Mouse (Mus musculus) natural killer cell, adult 2 months (primary cell): ENCODE measurements around the gene Nbas.

Experiments
- DNase-seq, 2 experiments: peaks; one replicate each; pipeline ENCODE4 v3.0.0; 2022; ENCODE audit warnings: low spot score in 2 of 2

The Nbas gene

DNA sequence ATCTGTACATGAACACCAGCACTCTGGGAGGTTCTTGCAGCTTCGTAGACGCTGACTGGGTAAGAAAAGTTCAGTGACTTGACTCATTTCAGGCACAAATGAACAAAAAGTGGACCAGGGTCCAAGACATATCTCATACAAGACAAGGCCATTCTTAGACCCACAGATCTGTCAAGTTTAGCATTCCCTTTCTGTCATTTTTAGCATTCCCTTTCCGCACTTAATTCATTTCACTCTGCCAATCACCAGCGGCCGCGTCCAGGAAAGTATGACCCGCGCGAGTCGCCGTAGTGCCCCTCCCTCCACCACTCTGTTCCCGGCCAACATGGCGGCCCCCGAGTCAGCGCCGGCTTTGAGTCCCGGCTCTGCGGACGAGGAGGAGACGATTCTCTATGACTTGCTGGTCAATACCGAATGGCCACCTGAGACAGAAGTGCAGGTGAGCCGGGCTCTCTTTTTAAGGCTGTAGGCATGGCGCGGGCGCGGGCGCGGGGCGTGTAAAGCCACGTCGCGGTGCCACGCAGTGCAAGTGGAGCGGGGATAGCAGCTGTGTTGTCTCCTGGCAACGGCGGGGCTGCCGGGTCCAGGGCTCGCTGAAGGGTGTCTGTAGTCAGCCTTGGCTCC is at the start of gene Nbas:
Nbas (plus strand) TSS at position 308 of the 624 bp plus-strand sequence.
- peak; percentile 56 to 66 for DNase-seq

DNA sequence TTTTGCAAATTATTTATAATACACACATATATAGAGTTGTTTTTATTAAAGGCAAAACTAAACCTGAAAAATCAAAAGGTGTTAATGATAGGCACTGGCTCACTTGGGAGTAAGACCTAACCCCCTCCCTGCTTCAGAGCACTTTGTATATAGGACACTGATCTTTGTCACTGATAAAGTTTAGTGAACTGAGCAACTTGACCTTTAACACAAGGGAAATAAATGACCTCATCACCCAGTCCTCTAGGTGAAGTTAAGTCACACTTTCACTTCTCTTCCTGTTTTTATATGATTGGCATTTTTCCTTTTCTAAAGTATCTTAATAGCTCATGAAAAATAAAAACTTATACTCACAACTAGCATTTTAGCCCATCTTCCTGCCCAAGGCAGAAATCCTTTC is 26.5 kb upstream of the Nbas start:
- no peak for DNase-seq

DNA sequence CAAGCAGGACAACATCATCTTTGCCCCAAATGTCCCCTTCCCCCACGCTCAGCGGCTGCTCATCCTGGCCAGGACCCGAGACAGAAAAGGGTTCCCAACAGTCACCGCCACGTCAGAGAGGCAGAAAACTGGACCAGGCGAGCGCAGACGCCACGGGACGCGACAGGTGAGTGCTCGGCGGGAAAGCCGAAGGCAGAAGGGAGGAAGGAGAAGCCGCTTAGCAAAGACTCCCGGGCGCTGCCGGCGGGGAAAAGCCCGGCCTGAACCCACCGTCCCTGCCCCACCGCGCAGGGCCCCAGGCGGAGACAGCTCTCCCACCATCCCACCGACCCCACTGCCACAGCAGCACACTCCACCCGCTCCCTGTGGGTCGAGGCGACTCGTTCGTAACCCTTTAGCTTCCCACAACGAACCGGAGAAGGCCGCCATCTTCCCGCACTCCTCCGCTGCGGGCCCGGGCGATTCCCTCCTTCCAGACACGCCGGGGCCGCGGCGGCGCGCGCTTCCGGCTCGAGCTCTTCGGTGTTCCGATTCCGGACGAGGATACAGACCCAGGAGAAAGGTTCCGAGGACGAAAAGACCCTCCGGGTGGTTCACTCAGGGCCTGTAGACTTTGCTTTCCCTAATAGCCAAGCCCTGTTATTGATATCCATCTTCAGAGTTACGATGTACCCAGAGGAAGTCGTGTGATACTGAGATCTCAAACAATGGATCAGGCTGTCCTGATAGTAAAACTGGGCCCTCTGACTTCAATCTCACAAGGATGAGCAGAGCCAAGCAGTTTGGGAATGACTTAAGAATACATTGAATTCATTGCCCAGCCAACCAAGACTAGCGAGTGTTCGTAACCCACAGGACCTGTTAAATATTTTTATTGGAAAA is 20.0 kb upstream of the Nbas start, which contains the start of gene Ddx1:
Ddx1 (minus strand) TSS at position 523 of the 882 bp plus-strand sequence.
- DNase-seq, result peak; percentile 61 to 77

DNA sequence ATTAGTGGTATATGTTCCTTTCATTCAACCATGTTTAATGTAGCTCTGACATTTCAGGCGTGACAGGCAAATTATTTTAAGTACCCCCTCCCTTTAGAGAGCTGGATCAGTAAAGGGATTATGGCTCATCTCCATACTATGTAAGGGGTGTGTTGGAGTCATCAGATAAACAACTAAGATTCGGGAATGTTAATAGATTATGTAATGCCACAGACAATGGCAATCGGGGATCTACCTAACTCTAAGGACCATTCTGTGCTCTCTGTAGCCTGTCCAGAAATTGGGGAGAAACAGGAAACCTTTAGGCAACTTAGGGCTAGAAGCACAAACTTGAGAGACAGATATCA is 19.4 kb upstream of the Nbas start:
- no peak for DNase-seq

DNA sequence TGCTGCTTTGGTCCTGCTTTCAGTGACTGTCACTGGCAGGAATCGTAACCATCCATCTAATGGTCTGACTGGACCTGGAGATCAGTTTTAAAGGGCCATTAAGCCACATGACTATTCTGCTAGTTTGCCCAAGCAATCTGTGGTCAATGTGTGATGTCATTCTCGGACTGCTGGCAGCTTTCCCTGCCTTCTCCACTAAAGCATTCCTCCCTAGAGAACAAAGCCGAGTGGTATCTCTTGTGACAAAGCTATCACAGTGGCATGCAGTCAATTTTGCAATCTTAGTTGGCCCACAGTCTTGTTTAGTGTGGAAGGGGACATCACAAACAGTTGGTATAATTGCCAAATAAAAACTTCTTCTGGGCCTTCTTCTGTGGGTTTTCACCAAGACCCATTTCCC is 13.9 kb upstream of the Nbas start:
- no peak for DNase-seq

DNA sequence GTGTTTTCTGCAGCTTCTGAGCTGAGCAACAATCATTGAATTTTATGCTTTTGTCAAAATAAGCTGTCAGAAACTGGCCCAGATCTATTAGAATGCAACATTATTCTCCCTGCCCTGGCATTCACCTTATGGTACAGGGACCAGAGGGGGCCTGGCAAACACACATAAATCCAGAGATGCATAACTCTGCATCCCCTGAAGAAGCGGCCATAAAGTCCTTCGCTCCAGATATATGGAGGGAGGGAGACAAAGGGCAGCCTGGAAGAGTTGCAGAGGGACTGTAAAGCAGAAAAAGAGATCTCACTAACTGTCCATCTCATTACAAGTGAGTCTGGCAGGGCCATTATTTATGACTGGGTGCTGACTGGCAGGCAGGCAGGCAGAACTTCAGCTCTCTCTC is 13.2 kb upstream of the Nbas start:
- no peak for DNase-seq

DNA sequence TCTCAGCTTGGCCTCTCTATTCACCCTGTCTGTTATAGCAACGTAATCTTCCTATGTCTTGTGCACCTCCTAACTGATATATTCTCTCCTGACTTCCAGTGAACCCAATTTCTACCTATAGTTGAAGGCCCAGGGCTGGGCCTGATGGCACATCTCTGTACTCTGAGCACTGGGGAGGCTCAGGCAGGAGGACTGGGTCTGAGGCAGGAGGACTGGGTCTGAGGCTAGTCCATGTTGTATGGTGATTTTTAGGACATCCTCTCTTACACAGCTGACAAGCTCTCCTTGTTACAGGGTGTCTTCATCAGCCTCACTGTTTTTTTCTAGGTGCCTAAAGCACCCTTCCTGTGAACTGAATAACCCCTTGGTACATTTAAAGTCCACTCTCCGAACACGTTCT is 521 bp upstream of the Nbas start:
- DNase-seq, result no peak

DNA sequence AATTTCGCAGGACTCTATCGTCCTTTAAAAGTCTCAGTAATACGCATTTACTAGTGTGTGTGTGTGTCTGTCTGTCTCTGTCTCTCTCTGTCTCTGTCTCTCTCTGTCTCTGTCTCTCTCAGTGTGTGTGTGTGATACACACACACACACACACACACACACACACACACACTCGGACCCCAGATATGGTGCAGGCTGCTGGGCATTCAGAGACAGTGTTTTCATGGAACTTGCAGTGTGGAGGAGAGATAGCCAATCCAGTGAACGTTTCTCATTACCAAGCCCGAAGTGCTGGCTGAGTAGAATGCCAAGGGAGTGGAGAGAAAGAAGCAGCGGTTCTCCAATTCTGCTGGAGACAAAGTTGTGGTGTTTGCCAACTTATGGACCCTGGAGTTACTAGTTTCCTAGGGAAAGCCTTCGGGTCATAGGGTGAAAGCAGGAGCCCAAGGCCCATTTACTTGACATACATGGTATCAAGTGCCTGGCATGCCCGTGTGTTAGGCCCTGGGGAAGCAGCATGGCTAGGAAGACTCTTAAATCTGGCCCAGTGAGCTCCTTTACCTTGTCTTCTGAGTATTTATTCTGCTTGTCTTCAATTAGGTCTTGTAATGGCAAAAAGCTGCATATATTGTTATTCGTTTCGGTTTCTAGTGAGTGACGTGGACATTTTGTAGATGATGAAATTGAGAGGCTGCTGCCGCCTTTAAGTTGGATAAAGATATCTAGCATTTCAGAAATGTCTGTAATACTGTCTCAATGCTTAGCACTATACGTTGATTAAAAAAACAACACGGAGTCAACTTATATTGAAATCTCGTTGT is 847 bp downstream of the Nbas start:
- no peak for DNase-seq

DNA sequence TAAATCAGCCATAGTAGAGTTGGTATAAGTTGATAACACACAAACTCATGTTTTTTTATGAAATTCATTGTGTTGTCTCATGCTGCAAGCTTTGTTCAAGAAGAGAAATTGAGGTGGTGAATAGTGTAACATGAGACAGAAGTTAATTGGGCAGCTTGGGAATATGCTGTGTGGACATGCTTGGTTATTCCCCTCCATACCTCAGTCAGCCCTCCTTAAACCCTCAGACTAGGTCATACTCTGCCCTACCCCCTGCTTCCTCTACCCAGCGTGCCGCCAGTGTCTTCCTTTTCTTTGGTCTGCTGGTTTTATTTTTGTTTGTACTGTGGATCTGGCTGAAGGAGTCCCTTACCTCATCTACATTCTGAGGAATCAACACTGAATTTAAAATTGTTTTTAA is 22.5 kb downstream of the Nbas start:
- DNase-seq, result no peak

DNA sequence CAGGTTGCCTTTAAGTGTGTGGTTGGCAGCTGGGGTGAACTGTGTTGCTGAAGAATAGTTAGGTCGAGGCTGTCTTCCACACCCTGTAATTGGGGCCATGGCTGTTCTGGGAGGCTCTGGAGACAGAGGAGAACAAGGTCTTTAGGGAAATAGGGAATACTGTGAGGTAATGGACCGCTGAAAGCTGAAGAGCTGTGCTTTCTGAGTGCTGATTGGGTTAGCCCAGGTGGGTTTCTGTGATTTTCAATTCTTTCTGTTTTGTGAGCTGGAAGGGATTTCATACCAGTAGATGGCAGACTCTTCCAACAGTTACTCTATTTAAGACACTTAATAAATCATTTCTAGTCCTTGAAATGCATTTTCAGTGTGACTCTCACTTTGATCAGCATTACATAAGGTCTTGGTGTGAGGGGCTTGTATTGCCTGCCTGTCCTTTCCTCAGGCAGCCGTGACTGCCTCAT is 24.5 kb downstream of the Nbas start:
- no peak for DNase-seq

DNA sequence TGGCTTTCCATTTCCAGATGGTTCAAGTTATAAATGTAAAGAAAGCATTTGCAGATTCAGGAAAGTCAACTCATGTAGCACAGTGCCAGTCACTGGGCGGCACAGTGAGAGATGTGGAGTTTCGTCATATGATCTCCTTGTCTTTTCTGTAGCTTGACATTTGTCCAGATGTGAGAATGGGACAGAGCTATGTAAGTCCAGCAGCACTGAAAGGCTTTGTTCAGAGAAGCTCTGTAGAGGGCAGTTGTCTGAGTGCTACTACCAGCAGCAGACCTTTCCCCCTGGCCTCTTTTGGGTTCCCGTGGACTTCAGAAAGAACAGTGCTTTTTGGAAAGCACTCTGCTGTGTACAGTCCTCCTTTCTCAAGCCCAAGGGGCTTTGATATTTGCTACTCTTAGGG is 34.1 kb downstream of the Nbas start:
- no peak for DNase-seq

DNA sequence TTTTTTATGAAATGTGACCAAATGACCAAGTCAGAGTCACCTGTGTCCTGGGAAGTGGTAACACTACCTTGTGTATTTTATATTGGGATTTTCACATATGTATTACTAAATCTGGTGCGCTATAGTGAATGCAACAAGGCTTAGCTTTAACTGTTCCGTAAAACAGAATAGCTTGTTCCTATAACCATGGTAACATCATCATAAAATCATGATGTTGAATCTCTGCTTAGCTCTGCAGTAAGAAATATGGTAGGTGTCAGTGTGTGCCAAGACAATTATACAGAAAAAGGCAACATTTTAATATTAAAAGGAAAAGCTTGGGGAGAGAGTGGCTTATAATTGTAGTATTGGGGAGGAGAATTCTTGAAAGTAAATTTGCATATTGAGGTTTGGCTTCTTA is 45.0 kb downstream of the Nbas start:
- DNase-seq, result no peak

DNA sequence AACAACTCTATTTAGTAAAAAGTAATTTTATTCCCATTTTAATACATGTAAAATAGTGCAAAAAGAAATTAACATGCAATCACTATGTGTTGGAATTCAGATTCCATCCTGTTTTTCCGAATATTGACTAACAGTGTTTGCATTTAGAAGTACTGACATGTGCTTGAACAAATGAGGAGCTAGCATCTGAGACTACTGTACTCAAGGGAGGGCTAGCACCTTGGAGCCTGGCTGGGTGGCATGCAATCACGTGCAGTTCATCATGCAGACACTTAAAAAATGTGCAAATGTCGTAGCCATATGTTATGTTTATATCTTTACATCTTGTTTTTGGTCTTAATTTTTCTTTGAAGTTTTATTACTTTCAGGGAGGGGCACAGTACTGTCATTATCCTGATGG is 45.5 kb downstream of the Nbas start:
- no peak for DNase-seq

DNA sequence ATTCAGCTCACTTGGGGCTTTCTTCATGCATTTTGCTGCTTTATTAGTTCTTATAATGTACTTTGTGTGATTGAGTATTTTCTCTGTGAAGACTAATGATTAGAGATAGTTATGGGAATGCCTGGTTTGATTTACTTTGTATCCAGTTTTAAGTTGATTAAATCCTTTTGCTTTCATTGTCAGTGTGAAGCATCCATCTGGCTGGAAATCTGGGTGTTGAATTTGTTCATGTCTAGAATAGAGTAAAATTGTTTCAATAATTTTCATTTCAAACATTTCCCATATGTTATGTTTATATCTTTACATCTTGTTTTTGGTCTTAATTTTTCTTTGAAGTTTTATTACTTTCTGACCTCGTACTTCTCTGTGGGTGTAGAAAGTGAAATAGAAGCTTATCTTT is 46.1 kb downstream of the Nbas start:
- no peak for DNase-seq

DNA sequence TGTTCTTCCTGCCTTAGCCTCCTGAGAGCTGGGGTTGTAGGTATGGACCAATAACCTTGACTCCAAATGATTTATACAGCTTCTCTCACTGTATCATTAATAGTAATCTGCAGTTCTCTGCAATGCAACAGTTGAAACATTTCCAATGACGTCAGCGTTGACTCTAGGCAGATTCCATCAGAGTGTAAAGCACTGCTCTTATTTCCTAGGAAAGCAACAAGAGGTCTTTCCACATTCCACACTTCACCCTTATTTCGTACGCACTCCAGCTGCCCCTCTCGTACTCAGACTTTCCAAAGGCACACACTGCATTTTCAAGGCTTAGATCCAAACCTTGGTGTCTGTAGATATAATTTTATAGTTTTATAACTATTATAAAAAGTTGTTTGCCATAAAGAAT is 73.6 kb downstream of the Nbas start:
- DNase-seq, result no peak

DNA sequence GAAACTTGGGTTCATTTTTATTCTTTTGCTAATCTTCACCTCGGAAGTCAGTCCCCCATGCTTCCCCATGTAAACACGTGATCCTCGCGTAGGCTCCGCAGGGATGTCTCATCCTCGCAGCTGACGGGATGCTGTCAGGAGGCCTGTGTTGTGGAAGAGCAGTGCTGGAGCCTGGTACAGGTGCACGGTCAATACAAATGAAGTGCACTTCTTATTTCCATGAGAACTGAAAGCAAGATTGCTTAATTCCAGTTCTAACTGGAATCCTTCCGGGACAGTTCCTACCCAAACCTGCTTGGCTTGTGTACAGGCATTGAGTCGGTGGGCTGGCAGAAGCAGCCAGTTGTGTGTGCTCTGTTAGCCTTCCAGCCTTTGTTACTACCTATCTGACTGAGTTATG is 87.3 kb downstream of the Nbas start:
- DNase-seq, result no peak

DNA sequence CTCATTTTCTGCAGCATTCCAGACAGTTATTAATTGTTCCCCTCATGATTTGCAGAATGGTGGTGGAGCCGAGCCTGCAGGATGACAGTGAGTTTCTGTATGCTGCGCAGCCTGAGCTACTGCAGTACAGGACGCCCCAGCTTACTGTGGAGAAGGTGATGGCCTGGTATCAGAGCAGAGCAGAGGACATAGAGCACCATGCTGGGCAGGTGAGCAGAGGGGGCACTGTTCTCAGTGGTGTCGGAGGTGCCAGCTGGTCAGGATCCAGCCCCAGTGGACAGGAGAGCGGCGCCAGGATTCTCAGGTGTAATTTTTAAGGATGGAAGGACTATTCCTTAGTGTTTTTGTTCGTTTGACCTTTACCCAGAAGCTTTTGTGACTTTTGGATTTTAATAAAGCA is 87.8 kb downstream of the Nbas start:
- DNase-seq, result no peak

DNA sequence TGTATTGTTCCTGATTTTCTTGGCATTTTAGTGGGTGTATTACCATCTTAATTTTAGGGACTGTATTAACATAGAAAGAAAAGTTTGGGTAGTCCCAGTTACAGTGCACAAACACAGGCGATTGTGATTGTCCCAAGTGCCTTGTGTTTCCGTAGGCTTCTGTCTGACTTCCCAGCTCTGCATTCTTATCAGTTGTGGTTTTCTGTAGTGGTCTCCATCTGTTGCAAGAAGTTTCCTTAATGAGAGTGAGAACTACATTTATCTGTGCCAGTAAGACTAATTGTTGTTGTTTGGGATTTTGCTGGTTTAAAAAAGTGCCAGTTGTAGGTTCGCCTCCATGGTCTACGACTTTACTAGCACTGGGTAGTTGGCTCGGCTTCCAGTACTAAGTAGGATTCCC is 88.3 kb downstream of the Nbas start:
- DNase-seq, result no peak

DNA sequence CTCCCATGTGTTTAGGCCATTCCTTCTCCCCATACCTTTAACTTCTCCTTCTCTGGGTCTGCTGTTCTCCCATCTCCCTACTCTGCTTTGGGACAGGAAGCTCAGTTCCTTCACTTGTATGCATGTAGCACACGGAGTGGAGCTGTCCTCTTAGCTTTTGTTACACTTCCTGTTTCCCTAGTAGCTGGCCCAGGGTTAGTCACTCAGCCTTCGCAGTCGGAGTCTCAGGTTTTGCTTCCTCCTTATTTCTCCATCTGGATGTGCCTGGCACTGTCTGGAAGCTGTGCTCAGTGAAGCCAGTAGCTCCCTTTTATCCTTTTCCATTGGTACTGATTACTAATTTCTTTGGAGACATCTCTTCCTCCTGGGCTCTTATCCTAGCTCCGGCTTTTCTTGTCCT is 89.9 kb downstream of the Nbas start:
- no peak for DNase-seq

DNA sequence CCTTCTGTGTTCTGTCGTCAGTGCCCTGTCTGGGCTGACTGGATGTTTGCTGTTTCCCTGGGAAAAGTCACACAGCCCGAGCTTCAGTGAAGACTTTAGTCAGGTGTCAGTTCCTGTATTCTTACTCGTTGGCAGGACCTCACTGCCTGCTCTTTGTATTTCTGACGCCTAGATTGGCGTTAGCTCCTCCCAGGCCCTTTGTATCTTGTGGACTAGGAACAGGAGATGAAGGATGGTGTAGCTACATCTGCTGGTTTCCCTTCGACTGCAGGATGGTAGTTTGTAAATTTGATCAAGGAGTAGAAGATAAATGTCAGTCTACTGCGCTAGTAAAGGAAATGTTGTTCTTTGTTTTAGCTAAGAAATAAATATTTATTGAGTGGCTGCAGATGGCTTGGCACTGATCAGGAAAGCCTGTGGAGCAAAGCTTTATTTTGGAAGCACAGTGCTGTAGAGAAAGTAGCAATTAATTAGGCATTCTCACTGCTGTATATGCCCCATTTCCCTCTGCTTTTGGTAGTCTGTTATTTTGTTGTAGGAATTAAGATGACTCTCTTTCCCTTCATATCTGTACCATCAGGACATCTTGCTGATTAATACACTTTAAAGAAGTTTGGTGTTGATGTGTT is 91.4 kb downstream of the Nbas start:
- no peak for DNase-seq

DNA sequence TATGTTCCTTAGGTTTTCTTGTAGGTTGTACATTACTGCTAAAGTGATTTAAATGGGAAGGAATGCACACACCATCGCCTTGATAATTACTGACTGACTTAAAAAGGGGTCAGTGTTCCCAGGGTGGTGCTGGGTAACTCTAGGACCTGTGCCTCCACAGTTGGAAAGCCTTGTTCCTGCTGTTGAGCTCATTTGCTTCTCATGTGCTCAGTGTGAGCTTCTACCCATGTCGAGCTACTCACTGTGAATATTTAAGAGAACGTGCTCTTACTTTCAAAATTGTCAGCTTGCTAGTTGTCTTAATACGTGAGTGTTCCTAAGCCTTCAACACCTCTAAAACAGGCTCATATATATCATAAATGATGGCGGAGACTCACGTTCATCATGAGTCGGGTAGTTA is 112.6 kb downstream of the Nbas start:
- DNase-seq, result no peak

DNA sequence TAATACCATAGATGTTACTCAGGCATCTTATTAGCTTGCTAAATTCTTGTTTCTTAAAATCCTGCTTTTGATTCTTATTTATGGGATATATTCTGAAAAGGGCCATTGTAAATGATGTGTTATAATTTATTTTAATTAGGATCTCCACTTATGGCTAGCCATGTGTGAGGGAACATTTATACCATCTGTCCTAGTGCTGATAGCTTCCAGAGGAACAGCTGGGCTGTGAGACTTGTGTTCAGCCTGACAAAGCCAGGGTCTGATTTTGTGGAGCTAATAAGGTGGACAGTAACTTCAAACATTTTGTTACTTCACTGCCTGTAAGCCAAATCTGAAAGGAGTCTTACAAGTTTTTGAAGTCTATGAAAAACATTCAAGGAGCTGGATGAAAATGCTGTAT is 113.1 kb downstream of the Nbas start:
- DNase-seq, result no peak
